Mouse (Mus musculus) E14TG2a.4 (cell line): Measurements from ENCODE around the gene Polr3f.

Source experiments
- H3K27me3 ChIP-seq: 2 replicates; pipeline ENCODE4 v1.6.1; 2014; ENCODE audit warnings: low read length, control low read depth; ENCODE audit not compliant: insufficient read depth
- H3K36me3 ChIP-seq: 2 replicates; pipeline ENCODE4 v1.6.1; 2014; ENCODE audit warnings: low read length, control low read depth; ENCODE audit not compliant: insufficient read depth
- H3K4me1 ChIP-seq: replicated peaks from 2 replicates; pipeline ENCODE4 v1.6.1; 2014; ENCODE audit warnings: low read depth, low read length, control low read depth
- H3K4me3 ChIP-seq: replicated peaks from 2 replicates; pipeline ENCODE4 v1.5.1; 2014; ENCODE audit warnings: mild to moderate bottlenecking, low read length
- H3K9me3 ChIP-seq: 2 replicates; pipeline ENCODE4 v1.6.1; 2014; ENCODE audit warnings: low read length, control low read depth
- CTCF ChIP-seq: conservative IDR thresholded peaks from 2 replicates; pipeline ENCODE4 v1.5.1; 2014; ENCODE audit warnings: low read length
- NANOG ChIP-seq: IDR thresholded peaks from 2 replicates; pipeline ENCODE4 v1.6.1; 2014; ENCODE audit warnings: borderline replicate concordance, low read length, mixed read lengths
- POU5F1 ChIP-seq: IDR thresholded peaks from 2 replicates; pipeline ENCODE4 v1.6.1; 2014; ENCODE audit warnings: low read length, borderline replicate concordance

The Polr3f gene

DNA sequence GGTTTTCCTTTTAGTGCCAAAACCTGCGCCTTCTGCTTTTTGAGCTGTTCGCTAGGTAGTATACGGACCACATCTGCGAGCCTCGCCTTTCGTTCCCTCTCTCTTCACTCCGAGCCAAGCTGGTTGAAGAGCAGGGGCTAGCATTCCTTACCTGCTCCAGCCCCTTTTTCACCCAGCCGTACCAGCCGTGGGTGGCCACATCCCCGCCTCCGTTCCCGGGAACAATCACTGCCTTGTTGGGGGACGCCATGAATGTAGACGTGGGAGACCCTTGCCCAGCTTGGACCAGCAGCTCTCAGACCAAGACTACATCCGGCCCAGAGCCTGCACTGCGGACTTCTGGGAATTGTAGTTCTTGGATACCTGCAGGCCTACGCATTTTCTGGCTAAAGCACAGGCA, 23.0 kb downstream of the Polr3f start, which contains the start of gene Rbbp9:
Gene Rbbp9, minus strand, starts transcription at position 341 of the 400 bp plus-strand sequence.
- peaks cover 22% of the 10 kb centered on the region for H3K36me3 ChIP-seq
- H3K9me3 ChIP-seq, result no peaks in the 10 kb centered on the region
- no peaks in the 10 kb centered on the region for H3K27me3 ChIP-seq
- H3K4me3 ChIP-seq, result peak within 1 kb of the TSS; percentile 86
- 0 out of 2 replicates have a peak, but pooled peaks cover 3% of the 10 kb centered on the region for H3K4me1 ChIP-seq
- TF ChIP-seq NANOG (no peak), POU5F1 (no peak), CTCF (no peak)

DNA sequence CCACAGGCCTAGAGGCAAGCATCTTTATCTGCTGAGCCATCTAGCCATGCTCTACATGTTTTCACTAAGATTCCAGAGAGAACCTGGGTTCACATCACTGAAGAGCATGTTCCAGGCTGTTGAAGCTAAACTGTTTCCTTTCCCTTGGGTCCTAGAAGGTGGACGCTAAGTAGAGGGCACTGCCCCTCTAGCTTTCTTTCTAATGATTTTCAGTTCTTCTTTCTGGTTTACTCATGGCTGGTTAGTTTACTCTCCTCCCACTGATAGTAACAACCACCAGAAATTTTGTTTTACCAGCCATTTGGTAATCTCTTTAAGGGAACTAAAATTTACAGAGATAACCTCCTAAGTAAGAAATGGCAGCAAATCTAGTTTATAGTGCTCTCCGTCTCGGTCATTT, 26.4 kb downstream of the Polr3f start:
- no peak for TF ChIP-seq POU5F1
- TF ChIP-seq CTCF, result no peak
- TF ChIP-seq NANOG, result no peak
- Histone ChIP-seq H3K4me3 (no peak overlapping the region), H3K4me1 (peaks cover 3% of the 10 kb centered on the region; the same call in 1 of the 2 replicates), H3K36me3 (no peaks in the 10 kb centered on the region; the same call in 1 of the 2 replicates), H3K27me3 (no peaks in the 10 kb centered on the region), H3K9me3 (no peaks in the 10 kb centered on the region)

DNA sequence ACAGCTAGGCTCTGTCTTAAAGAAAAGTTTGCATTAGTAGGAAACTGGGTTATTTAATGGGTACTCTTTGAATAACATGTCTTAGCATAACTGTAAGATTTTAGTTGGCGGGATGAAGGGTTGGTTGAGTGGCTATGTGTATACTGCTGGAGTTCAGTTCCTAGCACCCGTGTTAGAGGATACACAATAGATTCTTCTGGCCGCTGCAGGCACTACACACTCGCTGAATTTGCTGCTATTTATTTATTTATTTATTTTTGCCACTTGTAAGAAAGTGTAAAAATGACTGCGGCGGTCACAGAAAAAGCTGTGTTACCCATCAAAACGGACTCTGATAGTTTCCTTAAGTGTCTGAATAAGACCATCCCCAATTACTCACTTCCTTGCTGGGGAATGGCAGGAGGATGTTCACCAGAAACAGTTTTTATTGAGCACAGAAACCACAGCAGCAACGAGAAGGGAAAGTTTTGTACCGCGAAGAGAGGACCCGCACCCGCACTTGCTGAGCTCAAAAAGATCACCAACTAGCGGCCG, 27.8 kb downstream of the Polr3f start:
- no peaks in the 10 kb centered on the region for H3K9me3 ChIP-seq
- peak overlapping the region; percentile 88 for H3K4me3 ChIP-seq
- H3K36me3 ChIP-seq, result peaks cover 8% of the 10 kb centered on the region; the same call in 1 of the 2 replicates
- H3K4me1 ChIP-seq, result peaks cover 3% of the 10 kb centered on the region; the same call in 1 of the 2 replicates
- TF ChIP-seq NANOG (no peak), POU5F1 (no peak), CTCF (no peak)
- H3K27me3 ChIP-seq, result no peaks in the 10 kb centered on the region

DNA sequence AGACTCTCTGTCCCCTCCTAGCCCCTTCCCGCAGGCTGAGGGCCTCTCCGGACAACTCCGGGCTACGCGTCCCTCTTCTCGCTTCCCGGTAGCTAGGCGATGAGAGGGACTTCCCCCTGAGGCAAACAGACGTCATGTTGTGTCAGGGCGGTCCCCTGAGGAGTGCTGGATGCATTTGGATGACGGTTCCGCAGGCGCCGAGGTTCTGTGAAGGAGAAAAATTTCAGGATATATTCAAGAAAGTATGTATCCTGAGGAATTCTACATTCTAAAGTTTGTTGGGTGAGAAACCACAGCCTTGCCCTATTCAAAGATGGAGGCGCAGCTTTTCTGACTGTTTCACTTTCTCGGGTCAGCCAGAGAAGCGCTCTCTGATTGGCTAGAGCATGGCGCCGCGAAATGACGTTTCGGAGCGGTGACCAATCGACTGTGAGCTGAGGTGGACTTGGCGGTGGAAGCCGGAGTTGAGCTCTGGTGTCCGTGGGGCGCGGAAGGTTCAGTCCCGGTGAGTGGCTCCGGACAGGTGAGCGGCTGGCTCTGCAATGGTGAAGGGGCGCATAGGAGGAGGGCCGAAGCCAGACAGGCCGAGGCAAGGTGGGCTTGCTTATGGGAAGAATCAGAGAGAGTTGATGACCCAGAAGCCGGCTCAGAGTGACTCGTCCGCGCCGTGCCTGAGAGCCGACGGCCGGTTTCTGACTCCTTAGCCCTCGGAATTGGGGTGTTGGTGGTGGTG, 28.5 kb downstream of the Polr3f start, which contains the start of gene Sec23b:
Gene Sec23b, plus strand, starts transcription at position 410 of the 733 bp plus-strand sequence.
- H3K4me3 ChIP-seq, result peak within 1 kb of the TSS; percentile 88

DNA sequence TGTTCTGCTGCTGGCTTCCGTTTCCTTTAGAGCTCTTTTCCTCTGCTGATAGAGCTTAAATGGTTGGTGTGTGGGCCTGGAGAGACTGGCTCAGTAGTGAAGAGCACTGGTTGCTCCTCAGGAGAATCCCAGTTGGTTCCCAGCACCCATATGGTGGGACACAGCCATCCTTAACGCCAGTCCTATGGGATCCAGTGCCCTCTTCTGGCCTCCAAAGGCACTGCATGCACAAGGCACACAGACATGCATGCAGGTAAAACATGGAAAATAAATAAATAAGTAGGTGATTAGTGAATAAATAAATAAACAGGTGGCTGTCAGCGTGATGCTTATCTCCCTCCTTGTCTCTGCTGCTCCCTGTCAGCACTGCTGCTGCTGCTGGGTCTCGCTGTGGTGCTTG, 61.2 kb downstream of the Polr3f start:
- Histone ChIP-seq H3K4me1 (peaks cover 6% of the 10 kb centered on the region), H3K9me3 (no peaks in the 10 kb centered on the region), H3K36me3 (peaks cover 68% of the 10 kb centered on the region), H3K27me3 (no peaks in the 10 kb centered on the region), H3K4me3 (no peak overlapping the region)
- TF ChIP-seq CTCF, result peak; percentile 92
- TF ChIP-seq NANOG, result no peak

More for the DNA sequence above, 28.5 kb downstream of the Polr3f start, which contains the start of gene Sec23b:
- Histone ChIP-seq H3K4me1 (peaks cover under 1% of the 10 kb centered on the region; the same call in 1 of the 2 replicates), H3K36me3 (peaks cover 8% of the 10 kb centered on the region; the same call in 1 of the 2 replicates), H3K9me3 (no peaks in the 10 kb centered on the region), H3K27me3 (no peaks in the 10 kb centered on the region)
- TF ChIP-seq CTCF (no peak), POU5F1 (no peak), NANOG (no peak)
